ENCODE assay signal across 9 mouse cellular contexts in the genomic region with DNA sequence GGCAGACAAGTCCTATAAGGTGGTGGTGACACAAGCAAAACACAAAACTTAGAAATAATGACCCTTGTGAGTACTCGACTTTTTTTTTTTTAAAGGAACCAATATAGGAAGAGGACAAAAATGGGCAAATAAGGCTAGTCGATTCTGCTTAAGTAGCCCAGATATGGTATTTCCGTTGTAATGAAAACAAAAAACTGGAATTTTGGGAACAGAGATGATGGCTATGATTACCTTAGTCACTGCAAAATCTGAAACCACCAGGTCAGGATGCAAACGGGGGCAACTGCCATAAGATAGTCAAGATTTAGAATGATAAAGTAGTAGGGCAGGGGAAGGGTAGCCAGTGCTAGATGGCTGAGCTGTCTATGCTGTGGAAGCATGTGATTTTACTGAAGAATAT. TPM values are rescaled to one million over a fixed set of nuclear protein-coding genes. Genes with fewer than 3 reads are reported as not detected.
DNase-seq lines count a peak whose midpoint lies in the region; ATAC-seq lines count a peak whose summit lies in the region.
"Had no signal": no experiment of that assay in that cellular context is flagged by ENCODE, and none has a peak within 500 bp of the region (broad histone marks: within the 10 kb centered on the region; RNA-seq: fewer than 3 reads in every experiment).

No protein-coding gene starts in this region.

- peak overlapping the region; percentile 74 for H3K4me2 ChIP-seq in forebrain, embryonic 16.5 days (ENCODE audit: low read length)
- peak overlapping the region; percentile 95 for H3K4me2 ChIP-seq in liver, embryonic 15.5 days

- peak overlapping the region; percentile 76 for H3K4me3 ChIP-seq in heart, embryonic 10.5 days
- no peak overlapping the region for H3K4me3 ChIP-seq in forebrain, embryonic 16.5 days (replicated peaks; ENCODE audit: low read length)
- peak overlapping the region; percentile 89 for H3K4me3 ChIP-seq in liver, embryonic 15.5 days (replicated peaks)

- ATAC-seq in forebrain, embryonic 16.5 days = no peak
- ATAC-seq in liver, embryonic 15.5 days (ENCODE audit: insufficient read depth) = no peak

- H3K36me3 ChIP-seq in heart, embryonic 10.5 days = peaks cover 26% of the 10 kb centered on the region
- peaks cover 17% of the 10 kb centered on the region for H3K36me3 ChIP-seq in forebrain, embryonic 16.5 days (ENCODE audit: control insufficient read depth, insufficient read depth)
- peaks cover 28% of the 10 kb centered on the region for H3K36me3 ChIP-seq in liver, embryonic 15.5 days (replicated peaks)

- peaks cover 15% of the 10 kb centered on the region for H3K4me1 ChIP-seq in heart, embryonic 10.5 days
- H3K4me1 ChIP-seq in forebrain, embryonic 16.5 days (replicated peaks; ENCODE audit: control insufficient read depth, insufficient read depth, low read length) = peaks cover 7% of the 10 kb centered on the region
- H3K4me1 ChIP-seq in liver, embryonic 15.5 days (replicated peaks) = peaks cover 29% of the 10 kb centered on the region

- H3K9me3 ChIP-seq in heart, embryonic 10.5 days = no peaks in the 10 kb centered on the region
- no peaks in the 10 kb centered on the region for H3K9me3 ChIP-seq in forebrain, embryonic 16.5 days (ENCODE audit: control insufficient read depth, low read length)
- H3K9me3 ChIP-seq in liver, embryonic 15.5 days (replicated peaks) = no peaks in the 10 kb centered on the region

- H3K9ac ChIP-seq in forebrain, embryonic 16.5 days (replicated peaks; ENCODE audit: low read depth, low read length) = no peak overlapping the region
- H3K9ac ChIP-seq in liver, embryonic 15.5 days = no peak overlapping the region

- WGBS in heart, embryonic 10.5 days = 37% methylated on average over 4 of the region's 4 CpGs
- WGBS in forebrain, embryonic 16.5 days = 35% methylated on average over 4 of the region's 4 CpGs
- WGBS in liver, embryonic 15.5 days (ENCODE audit: insufficient replicate concordance) = 22% methylated on average over 4 of the region's 4 CpGs

- no peaks in the 10 kb centered on the region for H3K27me3 ChIP-seq in heart, embryonic 10.5 days (ENCODE audit: insufficient read depth, poor library complexity, severe bottlenecking)
- no peaks in the 10 kb centered on the region for H3K27me3 ChIP-seq in forebrain, embryonic 16.5 days (replicated peaks; ENCODE audit: control insufficient read depth, insufficient read depth, low read length)
- H3K27me3 ChIP-seq in liver, embryonic 15.5 days = no peaks in the 10 kb centered on the region

- no peak for DNase-seq in heart, embryonic 10.5 days (ENCODE audit: low spot score)
- DNase-seq in heart, adult 18-20 months = no peak
- peak; percentile 44 for DNase-seq in 3T3-L1 (ENCODE audit: low read depth, low spot score)
- DNase-seq in spleen, postnatal 36 days (ENCODE audit: low spot score in 2 of 2) = no peak
- no peak for DNase-seq in right cerebral cortex, postnatal 25 days
- no peak for DNase-seq in gastrocnemius, adult 8-10 months (ENCODE audit: low spot score in 2 of 2)
- DNase-seq: lung, adult 2 months had no signal

- H3K27ac ChIP-seq in heart, embryonic 10.5 days = no peak overlapping the region
- no peak overlapping the region for H3K27ac ChIP-seq in forebrain, embryonic 16.5 days (ENCODE audit: low read length)
- H3K27ac ChIP-seq in liver, embryonic 15.5 days (replicated peaks) = no peak overlapping the region

RNA-seq across cellular contexts. Expression of a gene that starts 0.9 kb away (rescaled TPM):
- 26.6 and 32.2 TPM in 2 replicates for polyA plus RNA-seq in heart, embryonic 10.5 days (2016; fragmentation: Nextera tagmentation; extraction: Ambion mirVana)
- total RNA-seq in heart, adult 18-20 months (2021) = 10 to 100 TPM; 15.5 to 17.7 TPM
- 26.9 and 32.2 TPM in 2 replicates for polyA plus RNA-seq in forebrain, embryonic 16.5 days (2015; fragmentation: Nextera tagmentation; extraction: Ambion mirVana)
- 12.9 and 13.0 TPM in 2 replicates for polyA plus RNA-seq in liver, embryonic 15.5 days (2015; fragmentation: Nextera tagmentation; extraction: Ambion mirVana)
- 10 to 100 TPM; 13.7 to 16.7 (median 14.6) TPM for total RNA-seq in gastrocnemius, adult 8-10 months (2022)

RNA-seq across cellular contexts. Expression of a gene that starts 35.5 kb away (rescaled TPM):
- polyA plus RNA-seq in heart, embryonic 10.5 days (2016; fragmentation: Nextera tagmentation; extraction: Ambion mirVana) = 325 and 347 TPM in 2 replicates
- total RNA-seq in heart, adult 18-20 months (2021) = 100 to 1,000 TPM; 201 to 202 TPM
- polyA plus RNA-seq in forebrain, embryonic 16.5 days (2015; fragmentation: Nextera tagmentation; extraction: Ambion mirVana) = 472 and 511 TPM in 2 replicates
- polyA plus RNA-seq in liver, embryonic 15.5 days (2015; fragmentation: Nextera tagmentation; extraction: Ambion mirVana) = 110 and 112 TPM in 2 replicates
- 10 to 100 TPM; 75.5 to 94.5 (median 78.7) TPM for total RNA-seq in gastrocnemius, adult 8-10 months (2022)
